Mouse (Mus musculus): Measurements from ENCODE around the gene Smok3b.
"Not testable (repeated sequence)": the region's sequence is repeated elsewhere in the genome, so short reads cannot be mapped to it uniquely, and the experiment has no call there.

Smok3b gene

DNA sequence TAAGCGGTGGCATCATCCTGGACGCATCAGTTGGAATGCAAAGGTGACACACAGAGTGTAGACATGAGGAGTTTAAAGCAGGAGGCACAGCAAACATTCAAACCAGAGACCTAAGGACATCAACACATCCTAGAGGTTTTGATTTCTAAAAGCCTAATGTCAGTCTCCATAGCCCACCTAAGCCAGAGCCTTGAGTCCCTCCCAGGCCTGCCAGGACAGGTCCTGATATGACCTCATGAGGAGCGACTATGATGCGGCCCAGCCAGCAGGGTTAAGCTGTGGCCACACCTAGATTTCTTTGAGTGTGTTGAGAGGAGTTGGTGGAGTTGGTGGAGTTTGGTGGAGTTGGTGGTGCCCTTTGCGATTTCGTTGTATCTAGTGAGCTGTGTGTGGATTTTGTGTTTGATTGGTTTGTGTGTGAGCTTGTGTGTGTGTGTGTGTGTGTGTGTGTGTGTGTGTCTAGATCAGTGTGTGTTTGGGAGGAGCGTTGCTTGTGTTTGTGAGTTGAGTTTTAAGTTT is at the start of gene Smok3b, which contains the start of gene Smok3a:
Gene Smok3b (plus strand): TSS at position 469 of the 519 bp plus-strand sequence.
Gene Smok3a (plus strand): TSS at position 301 of the 519 bp plus-strand sequence.
- DNase-seq: not testable (repeated sequence)

DNA sequence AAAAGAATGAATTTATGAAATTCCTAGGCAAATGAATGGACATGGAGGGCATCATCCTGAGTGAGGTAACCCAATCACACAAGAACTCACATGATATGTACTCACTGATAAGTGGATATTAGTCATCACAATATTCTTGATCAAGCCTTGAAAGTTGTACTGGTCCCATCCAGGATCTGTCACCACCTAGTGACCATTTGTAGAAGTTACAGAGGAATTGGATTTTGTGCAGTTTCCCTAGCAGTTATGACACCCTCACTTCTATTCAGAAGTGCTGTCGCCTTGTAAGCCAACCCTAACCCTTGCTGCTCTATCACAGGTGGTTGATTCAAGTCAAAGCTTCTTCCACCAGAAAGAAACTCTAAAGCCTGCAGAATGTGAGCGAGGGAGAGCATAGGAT is 48.1 kb upstream of the Smok3b start:
- no peak for DNase-seq

DNA sequence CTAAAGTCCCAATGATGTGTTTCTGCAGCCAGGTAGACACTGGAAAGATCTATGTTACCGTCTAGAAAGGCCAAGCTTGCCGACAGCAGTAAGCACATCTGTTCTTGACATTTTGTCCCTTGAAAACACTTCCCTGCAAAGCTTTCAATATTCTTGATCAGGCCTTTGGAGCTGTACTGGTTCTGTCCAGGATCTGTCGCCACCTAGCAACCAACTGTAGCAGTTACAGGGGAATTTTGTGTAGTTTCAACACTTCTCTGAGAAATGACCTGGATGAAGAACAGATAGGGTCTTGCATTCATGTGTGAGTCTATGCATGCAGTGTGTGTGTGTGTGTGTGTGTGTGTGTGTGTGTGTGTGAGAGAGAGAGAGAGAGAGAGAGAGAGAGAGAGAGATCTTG is 47.5 kb upstream of the Smok3b start:
- no peak for DNase-seq

DNA sequence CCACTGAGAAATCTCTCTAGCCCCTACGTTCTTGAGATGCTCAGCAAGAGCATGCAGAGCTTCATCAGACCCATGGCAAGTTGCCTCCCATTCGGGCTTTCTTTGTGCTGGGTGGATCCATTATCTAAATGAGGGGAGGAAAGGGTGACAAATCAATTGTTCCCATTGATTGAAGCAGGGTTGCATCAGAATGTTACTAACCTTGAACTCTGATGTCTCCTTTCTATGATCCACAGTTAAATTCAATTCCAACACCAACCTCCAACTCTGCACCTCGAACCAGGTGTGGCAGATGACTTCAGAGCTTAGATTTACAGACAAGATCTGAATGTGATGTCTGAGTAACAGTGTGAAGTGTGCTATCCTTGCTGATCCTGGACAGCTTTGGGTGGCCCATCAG is 46.5 kb upstream of the Smok3b start:
- DNase-seq: no peak

DNA sequence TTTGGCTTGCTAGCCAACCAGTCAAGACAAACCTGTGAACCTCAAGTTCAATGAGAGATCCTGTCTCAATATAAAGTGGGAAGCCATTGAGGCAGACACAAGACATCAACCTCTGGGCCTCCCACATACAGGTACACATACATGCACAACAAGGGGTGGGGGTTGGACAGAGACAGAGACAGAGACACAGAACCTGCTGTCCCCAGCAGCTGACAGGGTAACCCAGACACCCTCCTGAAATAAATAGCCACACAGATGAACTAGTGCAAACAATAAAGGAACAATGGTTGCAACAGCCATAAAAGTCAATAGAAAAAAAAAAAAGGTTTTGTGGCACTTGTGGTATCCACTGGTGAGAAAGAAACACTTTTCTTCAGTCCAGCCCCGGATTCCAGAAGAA is 45.8 kb upstream of the Smok3b start:
- no peak for DNase-seq

DNA sequence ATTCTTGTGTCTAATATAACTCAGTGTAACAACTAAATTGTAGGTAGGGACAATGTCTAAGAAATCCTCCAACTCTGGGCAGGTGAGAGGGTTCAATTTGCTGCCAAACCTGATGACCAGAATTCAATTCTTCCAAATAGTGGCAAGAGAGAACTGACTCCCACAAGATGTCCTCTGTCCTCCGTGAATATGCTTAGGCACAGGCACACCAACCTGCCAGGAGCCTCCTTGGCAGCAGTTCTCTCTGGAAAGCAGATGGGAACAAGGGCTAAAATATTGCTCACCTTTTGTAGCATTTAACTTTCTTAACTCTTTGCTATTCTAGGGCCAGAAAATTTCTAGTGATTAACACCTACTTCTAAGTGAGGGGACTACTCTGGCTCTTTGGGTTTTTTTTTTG is 43.9 kb upstream of the Smok3b start:
- no peak for DNase-seq

DNA sequence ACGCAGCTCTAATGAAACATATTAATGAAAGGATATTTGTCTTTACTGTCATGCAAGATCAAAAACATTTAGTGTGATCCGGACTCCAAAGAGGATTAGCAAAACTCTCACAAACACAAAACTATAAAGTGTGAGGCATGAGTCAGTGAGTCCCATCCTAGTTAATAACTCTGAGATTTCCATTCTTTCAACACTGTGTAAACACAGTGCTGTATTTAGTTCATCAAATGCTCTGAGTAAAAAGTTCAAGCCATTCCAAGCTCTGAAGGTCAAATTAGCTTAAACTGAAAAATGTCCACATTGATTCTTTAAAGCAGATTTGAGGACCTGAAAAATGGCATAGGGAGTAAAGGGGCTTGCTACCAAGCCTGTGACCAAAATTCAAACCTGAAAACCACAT is 42.1 kb upstream of the Smok3b start:
- DNase-seq: no peak

DNA sequence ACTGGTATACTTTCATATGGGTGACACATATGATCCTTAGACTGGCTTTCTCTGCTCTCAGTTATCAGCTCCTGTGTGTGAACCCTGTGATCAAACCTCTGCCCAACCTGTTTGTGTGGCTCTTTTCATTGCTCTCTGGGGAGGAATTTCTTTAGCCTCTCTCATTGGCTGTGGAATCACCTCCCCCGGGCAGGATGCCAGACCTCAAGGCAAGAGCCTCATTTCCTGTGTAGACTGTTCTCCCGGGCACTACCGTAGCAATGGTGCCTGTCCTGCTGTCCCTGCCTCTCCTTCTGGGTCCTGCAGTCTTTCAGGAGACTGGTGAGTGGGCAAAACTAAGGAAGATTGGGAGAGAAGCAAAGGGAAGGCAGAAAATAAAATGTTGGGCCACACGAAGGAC is 39.9 kb upstream of the Smok3b start, which contains the start of gene Azgp1:
Gene Azgp1 (plus strand): TSS at position 221 of the 400 bp plus-strand sequence.
- peak; percentile 26 for DNase-seq

DNA sequence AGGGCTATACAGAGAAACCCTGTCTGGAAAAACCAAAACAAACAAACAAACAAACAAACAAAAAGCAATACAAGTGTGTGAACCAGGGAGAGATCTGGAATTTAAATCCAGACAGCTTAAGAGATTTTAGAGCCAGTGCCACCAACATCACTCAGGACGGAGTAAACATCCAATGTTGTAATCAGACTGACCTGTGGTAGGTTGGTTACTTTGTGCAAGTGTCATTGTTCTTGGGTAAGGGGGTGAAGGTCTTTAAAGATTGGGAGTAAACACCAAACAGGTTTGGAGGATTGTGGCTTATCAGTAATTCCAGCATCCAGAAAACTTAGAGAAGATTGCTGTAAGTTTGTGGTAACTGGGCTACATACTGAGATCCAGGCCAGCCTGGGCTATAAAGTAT is 34.9 kb upstream of the Smok3b start:
- no peak for DNase-seq

DNA sequence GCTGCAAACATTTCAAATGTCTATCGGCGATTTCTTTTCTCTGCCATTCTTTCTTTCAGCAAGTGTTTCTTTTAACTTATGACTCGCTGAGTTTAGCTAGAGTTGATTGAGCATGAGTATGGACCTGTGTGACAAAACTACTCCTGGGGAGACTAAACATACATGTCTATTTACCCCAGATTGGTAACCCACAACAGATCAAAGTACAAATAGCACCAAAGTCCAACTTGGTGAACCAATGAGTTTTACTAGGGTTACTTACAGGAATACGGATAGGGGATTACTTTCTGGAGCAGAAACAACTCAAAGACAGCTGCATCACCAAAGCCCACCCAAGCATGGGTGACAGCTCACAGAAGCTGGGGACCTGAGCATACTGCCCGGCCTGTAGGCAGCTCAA is 11.8 kb upstream of the Smok3b start:
- DNase-seq: no peak

DNA sequence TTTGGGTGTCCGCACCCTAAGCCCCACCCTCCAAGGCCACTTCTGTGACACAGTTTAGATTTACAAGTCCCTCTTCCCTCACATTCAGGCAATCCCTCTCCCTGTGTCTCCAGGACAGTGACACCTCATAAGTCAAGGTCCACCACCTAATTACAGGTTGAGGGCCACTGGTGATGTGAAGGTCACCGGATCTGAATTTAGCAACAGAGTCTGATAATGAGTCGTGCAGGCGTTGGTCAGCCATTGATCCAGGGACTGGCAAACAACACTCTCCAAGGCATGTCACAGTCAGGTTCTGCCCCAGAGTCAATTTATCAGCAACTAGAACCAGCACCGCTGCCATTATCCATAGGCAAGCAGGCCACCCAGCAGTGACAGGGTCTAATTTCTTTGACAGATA is 8.8 kb upstream of the Smok3b start:
- DNase-seq: no peak

DNA sequence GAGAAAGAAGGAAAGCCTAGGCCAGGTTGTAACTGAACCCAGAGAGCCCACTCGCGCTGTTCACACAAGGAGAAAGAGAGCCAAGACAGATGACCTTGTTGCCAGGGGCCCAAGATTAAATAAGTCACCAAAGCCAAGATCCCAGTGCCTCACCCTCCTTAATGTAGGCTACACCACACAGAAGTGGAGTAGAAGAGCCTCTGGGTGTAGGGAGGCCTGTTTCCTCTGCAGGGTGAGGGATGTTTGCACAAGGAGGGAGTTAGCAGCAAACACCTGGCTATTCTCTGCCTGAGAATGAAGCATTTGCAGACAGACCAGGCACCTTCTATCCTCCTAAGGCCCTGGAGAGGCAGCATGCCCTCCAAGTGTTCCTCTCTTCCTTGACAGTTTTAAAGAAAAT is 4.7 kb upstream of the Smok3b start:
- DNase-seq: no peak

DNA sequence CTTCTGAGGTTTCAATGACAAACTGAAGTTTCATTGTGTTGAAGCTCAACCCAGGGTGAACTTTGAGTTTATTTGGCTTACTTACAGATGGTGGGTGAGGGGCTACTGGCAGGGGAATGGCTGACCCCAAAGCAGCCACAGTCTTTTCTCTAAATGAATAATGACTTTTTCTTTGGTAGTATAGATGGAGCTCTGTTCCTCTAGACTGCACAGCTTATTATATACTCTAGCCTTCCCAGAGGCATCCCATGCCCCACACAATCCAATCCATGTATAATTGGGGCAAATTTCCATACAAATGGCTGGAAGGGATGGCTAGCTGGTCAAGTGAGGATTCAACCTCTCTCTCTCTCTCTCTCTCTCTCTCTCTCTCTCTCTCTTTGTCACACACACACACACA is 4.2 kb upstream of the Smok3b start:
- no peak for DNase-seq

DNA sequence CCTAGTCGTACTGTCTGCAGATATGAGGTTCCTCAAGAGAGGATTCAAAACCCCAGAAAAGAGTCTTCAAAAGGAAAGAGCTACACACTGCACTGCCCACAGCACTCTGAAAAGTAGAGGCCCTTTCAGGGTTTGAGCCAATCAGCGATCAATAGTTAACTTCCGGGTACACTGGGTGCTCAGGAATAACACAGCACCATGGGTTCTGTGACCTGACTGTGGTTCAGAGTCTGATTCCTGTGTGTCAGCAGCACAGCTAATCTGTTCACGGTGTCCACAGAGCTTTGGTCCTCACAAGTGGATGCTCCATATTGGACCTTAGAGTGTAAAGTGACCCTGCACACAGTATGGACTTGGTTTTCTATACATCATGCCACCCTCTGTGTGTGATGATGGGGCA is 1.7 kb upstream of the Smok3b start:
- DNase-seq: not testable (repeated sequence)

DNA sequence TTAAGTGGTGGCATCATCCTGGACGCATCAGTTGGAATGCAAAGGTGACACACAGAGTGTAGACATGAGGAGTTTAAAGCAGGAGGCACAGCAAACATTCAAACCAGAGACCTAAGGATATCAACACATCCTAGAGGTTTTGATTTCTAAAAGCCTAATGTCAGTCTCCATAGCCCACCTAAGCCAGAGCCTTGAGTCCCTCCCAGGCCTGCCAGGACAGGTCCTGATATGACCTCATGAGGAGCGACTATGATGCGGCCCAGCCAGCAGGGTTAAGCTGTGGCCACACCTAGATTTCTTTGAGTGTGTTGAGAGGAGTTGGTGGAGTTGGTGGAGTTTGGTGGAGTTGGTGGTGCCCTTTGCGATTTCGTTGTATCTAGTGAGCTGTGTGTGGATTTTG is 31.7 kb downstream of the Smok3b start, which contains the start of gene Smok3c:
Gene Smok3c (plus strand): TSS at position 301 of the 400 bp plus-strand sequence.
- not testable (repeated sequence) for DNase-seq

DNA sequence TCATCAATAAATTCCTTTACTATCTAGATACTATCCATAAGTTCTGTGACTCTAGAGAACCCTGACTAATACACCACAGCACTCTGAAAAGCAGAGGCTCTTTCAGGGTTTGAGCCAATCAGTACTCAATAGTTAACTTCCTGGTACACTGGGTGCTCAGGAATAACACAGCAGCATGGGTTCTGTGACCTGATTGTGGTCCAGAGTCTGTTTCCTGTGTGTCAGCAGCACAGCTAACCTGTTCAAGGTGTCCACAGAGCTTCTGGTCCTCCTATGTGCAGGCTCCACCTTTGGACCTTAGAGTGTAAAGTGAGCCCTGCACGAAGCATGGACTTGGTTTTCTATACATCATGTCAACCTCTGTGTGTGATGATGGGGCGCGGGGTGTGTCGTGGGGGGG is 52.6 kb downstream of the Smok3b start:
- no peak for DNase-seq

DNA sequence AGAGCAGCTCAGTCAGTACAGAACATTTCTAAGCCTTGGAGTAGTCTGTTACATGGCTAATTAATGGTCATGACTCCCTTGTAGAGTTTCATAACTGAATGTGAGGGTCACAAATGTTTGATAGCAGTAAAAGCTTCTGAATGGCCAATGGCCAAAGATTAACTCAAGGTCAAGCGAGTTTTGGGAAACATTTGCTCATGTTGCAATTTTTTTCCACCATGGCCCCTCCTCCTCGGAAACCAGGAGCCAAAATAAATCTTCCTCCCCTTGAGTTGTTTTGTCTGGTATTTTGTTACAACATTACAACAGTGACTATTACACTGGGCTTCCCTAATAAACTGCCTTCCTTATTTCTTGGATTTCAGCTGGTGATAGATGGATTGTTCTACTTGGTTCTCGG is 54.5 kb downstream of the Smok3b start:
- no peak for DNase-seq

DNA sequence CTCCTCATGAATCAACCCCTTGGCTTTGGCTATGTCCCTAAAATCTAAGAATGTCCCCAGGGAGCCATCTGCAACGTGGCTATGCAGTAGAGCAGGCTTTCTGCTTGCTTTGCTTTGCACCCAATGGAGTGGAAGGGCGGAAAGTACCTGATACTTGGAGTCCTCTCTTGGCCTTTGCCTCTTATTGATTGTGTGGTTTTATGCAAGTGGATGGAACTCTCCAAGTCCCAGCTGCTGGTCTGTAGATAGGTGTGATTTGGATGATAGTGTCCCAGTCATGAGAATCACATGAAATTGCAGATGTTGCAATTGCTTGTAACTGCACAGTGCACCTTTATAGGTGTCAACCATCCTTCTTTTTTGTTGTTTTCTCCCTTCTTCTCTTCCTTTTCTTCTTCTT is 54.9 kb downstream of the Smok3b start:
- no peak for DNase-seq

DNA sequence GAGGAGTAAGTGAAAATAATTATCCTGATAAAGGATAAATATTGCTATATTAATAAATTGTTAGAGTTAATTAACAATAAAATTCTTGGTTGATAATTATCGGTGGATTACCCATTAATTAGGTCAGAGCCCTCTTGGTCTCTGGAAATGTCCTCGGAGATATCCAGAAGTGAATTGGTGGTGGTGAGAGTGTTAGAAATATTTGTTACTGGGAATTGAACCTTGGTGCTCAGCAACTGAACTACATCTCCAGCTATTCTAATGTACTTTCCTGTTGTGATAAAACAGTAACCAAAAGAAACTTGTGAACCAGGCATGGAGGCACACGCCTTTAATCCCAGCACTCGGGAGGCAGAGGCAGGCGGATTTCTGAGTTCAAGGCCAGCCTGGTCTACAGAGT is 59.2 kb downstream of the Smok3b start:
- no peak for DNase-seq

DNA sequence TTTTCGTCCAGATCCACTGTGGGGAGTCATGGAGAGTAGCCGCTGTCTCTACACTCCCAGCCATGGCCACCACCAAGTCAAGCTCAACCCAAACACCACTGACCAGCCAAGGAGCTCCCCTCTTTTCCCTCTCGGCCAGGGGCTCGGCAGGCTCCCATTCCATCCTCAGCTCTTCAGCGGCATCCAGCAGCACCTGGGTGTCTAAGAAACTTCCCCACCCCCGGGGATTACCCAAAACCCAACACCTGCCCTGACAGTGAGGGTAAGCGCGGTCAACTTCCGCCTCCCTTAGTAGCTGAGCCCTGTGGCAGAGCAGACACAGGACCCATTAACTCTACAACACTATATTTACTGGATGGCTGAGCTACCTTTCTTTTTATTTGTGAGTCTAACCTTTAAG is 60.2 kb downstream of the Smok3b start:
- no peak for DNase-seq

DNA sequence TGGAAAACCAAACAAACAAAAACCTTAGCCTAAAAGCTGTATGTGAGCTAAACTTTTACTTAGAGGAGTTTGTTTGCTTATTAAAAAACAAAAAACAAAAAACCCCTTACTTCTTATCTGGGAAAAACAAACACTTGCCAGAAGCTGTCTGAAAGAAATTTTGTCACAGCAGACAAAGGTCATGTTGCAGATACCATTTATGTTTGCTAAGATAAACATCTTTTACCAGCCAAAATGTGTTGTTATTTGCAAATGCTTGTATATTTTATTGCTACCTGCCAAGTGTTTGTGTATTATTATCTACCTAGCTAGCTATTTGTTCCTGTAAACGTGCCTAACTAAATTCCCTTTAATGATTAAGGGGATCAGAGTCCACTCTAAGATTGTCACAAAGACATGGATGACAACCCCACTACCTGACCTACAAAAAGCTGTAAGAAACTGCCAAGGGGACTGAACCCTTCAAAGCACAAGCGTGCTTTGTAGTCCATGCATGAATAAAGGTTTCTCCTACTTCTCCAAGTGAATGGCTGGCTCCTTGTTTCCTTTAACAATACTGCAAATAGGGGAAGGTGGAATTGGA is 62.2 kb downstream of the Smok3b start:
- DNase-seq: no peak

DNA sequence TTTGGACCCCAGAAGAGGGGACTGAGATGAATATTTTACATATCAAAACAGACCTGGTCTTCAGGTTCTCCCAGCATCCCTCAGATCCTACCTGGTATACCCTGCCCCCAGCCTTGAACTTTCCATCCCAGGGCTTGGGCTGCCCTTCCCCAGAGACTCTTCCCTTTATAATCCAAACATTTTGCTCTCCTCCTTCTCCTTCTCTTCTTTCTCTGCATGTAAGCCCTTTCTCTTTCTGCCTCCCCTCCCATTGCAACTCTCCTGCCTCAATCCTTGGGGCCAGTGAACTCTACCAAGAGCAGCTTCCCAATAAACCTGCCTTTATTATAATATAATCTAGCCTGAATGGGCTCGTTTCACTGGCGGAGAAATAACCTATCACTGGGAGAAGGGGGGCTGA is 62.7 kb downstream of the Smok3b start:
- DNase-seq: no peak

DNA sequence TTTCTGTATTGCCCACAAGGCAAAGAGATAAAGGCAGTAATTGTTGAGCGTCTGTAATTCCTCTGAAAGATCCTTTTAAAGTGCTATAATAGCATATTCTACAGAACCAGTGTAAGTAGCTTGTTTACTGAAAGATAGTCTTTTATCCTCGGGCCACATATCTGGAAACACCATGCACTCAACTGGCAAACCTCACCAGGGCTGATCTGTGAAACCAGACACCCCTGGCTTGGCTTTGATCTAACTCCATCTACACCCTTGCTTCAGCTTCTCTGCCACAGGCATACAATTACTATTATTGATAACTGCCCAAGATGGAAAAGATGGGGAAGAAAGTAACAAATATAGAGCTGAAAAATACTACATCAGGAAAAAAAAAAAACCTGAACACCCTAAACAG is 63.3 kb downstream of the Smok3b start:
- peak; percentile 1 for DNase-seq

DNA sequence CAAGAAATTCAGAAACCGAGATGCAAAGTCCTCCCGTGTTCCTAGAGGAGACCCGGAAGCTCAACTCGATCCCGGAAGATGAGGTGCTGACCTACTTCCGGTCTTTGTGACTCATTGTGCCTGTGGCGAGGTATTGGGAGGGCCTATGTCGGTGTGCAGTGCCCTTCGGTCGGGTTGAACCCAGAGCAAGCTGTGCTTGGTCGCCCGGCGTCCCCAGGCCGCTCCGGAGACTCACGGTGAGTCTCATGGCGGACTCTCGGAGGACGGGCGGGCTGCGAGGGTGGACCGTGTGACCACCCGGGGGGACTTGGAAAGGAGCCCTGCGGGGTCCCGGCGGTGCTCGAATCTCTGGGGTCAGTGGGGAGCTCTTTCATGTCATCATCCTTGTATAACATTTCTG is 63.8 kb downstream of the Smok3b start, which contains the start of gene Zkscan1:
Gene Zkscan1 (plus strand): TSS at position 89 of the 400 bp plus-strand sequence.
- DNase-seq: peak; percentile 93

DNA sequence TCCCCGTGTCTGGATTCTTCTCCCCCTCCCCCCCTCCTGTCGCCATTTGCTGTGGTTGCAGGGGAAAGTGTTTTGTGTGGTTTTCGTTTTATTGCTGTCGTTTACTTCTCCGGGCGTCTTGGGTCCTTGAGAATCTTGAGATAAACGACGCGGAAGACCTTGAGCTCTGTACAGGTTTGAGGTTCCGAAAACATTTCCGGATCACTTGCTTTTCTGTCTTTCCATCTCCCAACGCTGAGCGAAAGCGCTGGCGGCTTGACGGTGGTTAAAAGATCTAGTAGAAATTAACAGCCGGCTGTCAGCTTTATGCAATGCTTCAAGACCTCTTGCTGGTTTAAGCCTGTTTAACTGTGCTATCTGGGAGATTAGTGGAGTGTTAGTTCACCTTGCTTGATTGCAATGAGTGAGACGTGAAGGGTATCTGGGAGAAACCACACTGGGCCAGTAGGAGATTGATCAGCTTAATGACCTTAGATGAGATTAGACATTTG is 64.2 kb downstream of the Smok3b start:
- DNase-seq: peak; percentile 23
